Mouse (Mus musculus) heart, postnatal 4 days (tissue): ENCODE data around the gene Gm43738. TPM values are rescaled to one million over a fixed set of nuclear protein-coding genes. Genes with fewer than 3 reads are reported as not detected.
A peak's percentile ranks its signal among the peaks of the same experiment; 100 is the strongest.
"Not testable (repeated sequence)": the region's sequence is repeated elsewhere in the genome, so short reads cannot be mapped to it uniquely, and the experiment has no call there.

Experiments
- DNase-seq: peaks from one replicate; pipeline ENCODE4 v3.0.0; 2021
- total RNA-seq, 2 experiments: library from RNA; stranded (reverse); gene quantifications; 2 replicates each; pipeline ENCODE4 v1.2.3; 2021

Gene Gm43738
- total RNA-seq, 2 experiments from 2014 or later = not detected

DNA sequence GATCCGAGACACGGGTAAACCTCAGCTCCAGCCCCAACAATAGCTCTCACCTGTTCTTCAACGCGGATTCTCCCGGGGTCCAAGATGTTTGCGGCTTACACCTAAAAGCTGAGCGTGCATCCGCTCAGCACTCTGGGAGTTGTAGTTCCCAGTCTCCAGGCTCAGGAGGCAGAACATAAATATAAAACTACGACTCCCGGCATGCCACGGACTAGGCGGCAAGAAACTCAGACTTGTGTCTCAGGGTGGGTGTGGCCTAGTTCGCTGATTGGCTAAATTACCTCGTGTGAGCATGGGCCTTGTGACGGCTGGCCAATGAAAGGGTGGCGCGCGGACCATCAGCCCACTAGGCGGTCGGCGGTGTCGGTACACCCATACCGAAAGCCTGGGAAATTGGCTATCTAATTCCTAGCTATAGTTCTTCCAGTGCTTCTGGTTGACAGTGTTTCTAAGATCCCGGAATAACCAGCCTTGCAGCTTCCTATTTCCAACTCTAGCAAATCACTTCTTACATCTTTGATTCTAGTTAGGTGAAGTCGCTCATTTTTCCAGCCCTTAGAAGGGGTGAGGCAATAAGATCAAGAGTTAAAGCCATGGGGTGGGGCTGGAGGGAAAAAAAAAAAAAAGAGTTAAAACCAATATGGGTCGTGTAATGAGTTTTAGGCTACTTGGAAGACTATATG, 1.1 kb upstream of the Gm43738 start, which contains the start of gene Fdps:
Fdps (minus strand) TSS at position 148 of the 683 bp plus-strand sequence.
- DNase-seq = peak; percentile 94

DNA sequence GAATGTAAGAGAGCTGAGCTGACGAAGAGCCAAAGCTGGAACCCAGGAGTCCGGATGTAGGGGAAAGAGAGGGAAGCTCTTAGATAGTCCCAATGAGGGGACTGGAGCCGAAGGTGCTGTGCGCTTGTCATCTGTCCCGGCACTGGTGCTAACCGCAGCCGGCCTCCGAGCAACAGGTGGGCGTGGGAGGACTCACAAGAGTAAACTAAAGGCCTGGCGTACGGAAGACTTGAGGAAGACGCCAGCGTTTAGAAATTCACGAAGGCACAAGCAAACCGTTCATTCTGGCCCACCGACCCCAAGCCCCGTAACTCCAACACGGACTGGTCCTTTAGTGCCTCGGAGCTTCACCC, 536 bp upstream of the Gm43738 start:
- no peak for DNase-seq

DNA sequence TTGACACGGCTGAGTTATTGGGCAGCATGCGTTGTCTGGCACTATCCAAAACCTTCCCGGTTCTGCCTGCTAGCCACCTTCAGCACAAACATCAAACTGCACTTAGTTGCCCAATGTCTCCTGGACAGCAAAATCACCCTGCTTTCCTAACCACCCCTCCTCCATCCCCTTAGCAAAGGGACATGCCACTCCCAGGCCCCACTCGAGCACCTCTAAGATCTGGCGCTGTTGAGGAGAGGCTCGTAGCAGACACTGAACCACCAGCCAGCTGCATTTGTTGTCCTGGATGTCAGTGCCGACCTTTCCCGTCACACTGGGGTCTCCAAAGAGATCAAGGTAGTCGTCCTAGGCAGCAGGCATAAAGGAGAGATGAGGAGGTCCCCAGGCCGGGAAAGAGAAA, 6.9 kb downstream of the Gm43738 start:
- no peak for DNase-seq

DNA sequence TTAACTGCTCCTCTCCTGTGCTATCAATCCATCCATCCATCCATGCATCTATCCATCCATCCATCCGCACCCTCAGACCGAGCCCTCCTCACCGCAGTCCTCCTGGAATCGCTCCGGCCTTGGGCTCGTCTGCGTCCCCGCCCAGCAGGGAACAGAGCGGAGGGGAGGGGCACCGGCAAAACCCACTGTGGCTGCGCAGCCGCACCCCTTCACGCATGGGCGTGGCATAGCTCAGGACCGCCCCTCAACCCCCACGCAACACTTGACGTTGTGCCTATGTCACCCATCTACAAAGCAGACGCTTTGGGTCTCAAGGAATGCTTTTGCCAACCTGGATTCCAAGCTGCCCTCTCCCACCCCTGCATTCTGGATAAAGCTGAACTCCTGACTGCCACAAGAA, 7.7 kb downstream of the Gm43738 start, which contains the start of gene Rusc1:
Rusc1 (minus strand) TSS at position 137 of the 400 bp plus-strand sequence.
- DNase-seq = peak; percentile 87

DNA sequence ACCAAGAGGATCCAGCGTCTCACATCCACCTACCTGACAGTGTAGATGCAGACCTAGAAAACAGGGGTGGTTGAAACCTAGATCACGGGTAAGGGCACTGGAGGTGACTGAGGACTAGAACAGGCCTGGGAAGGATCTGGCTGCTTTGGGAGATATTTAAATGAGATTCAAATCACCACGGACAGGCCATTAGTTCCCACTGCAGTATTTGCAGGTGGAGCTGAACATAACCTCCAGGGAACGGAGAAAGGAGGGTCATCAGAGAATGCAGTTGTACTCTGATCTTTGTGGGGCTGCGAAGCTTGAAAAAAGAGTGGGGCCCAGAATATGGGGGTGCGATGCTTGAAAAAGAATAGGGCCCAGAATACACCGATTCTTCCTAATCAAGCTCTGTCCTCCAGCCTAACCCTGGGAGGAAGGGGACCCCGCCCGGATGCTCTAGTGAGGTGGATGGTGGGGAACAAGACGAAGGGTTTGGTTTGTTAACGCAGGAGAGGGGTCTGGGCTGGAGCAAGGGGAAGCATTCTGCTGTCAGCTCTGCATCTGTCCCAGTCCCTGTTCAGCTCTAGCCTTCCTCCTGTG, 8.3 kb downstream of the Gm43738 start:
- DNase-seq = no peak

DNA sequence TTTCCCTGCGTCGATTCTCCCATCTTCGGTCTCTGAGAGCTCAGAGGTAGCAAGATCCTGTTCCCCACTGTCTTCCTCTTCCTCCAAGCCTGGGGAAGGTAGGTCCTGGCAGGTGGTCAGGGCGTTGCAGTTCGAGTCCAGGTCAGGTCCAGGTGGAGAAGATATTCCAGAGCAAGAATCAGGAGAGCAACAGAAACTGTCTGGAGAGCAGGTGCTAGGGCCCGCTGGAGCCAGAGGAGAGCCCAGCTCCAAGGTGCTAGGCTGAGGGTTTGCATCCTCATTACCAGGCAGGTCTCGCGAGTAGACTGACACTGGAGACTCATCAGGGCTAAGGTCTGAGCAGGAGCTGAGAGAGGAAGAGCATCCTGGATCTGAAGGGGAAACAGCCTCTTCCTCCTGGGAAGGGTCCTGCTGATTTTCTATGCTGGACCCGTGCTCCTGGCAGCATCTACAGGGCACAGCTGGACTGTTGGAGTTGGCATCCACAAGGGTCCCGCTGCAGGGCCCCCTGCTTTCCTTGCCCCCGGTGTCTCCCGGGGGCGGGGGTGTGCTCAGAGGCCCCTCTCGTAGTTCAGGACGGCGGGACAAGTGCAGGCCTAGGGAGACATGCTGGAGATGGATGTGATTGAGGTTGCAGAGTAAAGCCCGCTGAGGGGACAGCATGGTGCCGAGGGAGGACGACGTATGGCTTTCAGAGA, 8.9 kb downstream of the Gm43738 start:
- no peak for DNase-seq

DNA sequence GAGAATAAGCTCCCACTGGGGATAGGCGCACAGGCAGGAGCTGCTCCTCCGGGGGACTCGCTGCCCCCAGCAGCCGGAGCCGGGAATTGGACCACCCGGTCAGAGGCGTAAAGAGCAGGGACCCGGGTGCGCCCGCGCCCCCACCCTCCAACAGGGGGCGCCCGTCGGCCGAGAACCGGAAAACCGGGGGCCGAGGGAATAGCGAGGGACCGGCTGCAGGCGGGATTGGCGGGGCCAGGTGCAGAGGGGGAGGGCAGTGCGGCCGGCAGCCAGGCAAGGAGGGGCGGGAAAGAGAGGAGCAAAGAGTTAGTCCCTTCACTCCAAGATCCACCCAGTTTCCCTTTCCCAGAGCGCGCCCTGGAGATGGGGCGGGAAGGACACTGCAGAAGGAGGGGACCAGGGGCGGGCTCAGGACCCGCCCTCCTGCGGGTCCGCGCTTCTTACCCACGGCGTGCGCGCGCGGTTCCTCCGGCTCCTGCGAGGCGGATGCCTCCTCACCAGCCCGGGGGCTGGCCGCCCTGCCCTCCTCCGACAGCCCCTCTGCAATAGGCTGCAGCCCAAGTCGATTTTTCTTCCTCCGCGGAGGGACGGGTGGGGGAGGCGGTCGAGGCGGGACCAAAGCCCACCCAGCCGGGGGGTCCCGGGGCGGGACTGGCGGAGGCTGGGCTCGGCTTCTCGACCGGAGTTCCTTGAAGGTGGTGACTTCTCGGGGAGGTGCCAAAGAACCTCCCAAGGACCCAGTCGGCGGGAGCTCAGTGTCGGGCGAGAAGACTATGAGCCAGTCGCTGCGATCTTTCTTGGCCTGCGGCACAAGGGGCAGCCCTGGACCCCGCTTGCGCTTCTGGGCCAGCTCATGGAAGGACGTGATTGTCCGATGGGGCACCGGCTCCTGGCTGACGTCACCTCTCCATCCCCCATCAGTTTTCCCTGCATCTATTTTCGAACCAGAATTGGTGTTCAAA, 9.9 kb downstream of the Gm43738 start:
- peak; percentile 87 for DNase-seq

DNA sequence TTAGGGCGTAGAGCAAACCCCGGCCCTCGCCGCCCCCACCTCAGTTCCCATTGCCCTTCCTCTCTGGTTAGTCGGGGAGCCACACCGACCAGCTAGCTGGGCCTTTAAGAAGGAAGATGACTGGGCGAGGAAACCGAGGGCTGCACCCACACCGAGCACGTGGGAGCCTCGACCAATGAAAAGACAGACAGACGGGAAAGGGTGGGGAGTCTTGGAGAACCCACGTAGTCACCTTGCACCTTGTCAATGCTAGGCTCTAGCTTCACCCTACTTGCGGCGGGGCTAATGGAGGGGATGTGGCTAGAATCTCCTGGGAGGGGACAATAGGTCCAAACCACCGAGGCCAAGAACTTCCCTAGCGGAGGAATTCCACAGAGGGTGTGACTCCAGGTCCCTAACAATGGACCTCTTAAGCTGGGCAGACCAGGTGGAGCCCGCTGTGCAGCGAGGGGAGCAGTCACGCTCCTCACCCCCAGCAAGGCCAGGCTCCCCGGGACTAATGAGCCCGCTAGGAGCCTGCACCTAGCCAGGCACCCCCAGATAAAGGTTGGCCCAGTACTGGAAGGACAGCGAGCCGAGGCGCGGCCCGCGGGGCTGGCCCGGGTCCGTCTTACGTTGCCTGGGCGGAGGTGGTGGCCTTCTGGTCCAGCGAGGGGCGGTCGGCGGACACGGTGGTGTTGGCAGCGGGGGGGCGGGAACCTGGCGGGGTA, 10.9 kb downstream of the Gm43738 start:
- peak; percentile 82 for DNase-seq

DNA sequence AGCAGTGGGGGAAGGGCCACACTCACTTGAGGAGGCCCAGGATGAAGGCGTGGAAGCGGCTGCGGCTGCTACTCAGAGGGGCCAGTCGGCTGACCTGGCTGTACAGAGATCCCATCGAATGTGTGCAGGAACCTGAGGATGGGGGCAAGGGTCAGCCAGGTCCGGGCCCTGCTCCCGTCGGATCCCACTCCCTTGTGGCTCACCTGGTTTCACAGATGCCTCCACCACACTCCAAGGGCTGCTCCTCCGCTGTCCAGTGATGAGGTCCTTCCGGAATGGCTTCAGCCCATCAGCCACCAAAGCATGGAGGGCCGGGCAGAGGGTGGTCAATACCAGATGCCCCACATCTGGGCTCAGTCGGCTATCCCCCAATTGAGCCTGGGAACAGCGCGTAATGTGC, 11.9 kb downstream of the Gm43738 start:
- DNase-seq = no peak

DNA sequence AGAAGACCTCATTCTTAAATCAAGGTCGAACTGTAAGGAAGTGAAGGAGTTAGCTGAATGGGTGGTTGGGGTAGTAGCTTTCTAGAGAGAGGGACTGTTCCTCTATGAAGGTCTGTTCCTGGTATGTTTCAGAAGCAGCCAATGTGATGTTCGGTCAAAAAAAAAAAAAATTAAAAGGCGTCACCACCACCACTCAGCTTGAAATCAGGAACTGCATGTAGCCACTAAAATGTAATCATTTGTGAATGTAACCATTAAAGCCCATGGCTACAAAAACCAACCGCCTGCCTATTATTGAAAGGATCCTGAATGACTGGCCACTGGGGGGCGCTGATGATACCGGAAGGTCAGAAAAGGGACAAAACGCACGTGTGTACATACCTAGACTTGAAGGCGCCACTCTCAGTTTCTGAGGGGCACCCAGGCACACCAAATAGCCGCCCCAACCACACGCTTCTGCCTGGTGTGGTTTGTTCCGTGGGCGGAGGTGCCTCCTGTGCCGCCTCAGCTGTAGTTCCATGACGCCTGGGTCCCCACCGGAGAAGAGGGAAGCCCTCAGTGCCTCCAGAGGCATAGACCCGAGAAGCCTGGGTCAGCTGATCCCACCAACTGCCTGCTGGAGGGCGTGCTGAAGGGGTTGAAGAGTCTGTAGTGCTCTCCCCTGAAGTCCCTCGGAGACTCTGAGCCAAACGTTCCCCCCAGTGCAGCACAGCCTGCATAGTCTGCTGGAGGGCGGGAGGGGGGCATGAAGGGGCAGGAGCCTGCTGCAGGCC, 13.4 kb downstream of the Gm43738 start:
- DNase-seq = peak; percentile 86

DNA sequence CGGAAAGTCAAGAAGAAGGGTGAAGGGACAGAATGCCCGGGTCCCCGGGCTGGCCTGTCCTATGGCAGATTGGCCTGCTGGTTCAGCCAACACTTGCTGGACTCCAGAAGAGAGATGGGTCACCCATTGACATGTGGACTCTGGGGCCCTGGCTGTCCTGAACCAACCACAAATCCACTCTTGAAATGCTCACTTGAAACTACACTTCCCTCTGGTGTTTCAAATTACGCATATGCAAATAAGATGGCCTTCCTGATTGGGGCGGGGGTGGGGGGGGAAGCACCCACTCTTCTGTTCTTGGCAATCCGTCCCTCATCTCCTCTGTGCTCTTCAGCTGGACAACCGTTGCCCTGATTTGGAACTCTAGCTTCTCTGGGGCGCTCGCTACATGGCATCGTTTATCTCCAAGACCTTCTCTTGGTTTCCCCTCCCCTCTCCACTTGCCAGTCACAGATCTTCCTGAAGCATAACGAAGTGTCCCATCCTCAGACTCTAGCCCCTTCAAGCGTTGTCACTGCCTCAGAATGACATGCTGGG, 16.2 kb downstream of the Gm43738 start:
- DNase-seq = no peak

DNA sequence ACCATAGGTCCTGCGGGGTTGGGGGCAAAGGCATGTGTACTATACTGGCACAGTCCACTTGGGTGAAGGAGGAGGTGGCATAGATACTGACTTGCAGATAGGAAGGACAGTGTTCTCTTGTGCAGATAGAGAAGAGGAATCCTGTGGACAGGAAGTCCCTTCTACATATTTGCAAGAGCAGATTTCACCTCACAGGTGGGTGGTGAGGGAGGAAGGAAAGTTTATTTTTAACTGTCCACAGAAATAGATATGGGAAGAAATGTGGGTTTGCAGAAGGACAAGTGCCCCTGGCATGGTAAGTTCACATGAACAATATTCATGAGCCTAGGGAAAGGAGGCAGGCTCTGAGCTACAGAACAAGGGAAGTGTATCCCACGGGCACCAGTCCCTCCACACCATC, 16.8 kb downstream of the Gm43738 start:
- no peak for DNase-seq

DNA sequence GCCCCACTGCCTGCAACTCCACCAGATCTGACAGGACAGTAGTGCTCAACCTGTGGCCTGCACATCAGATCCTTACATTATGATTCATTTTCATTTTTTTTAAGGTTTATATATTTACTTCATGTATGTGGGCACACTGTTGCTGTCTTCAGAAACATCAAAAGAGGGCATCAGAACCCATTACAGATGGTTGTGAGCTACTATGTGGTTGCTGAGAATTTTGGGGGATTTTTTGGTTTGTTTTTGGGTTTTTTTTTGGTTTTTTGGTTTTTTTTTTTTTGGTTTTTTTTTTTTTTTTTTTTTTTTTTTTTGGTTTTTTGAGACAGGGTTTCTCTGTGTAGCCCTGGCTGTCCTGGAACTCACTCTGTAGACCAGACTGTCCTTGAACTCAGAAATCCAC, 18.6 kb downstream of the Gm43738 start:
- DNase-seq = not testable (repeated sequence)

DNA sequence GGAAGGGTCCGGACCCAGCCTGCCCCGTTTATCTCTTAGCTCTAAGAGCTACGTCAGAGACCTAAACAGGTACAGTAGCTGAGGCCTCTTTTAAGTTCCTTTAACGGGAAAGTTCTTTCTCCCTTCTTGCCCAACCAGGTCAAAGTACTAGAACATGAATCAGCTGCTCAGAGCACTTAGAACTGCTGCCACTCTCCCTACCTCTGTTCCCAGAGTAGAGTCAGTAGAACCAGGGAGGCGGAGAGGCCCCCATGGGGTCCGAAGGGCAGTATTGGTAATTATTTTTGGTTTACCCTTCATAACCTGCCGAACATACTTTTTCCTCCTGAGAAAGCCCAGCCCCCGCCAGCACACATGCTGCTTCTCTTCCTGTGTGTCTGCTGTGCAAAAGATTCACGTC, 23.5 kb downstream of the Gm43738 start:
- DNase-seq = no peak

DNA sequence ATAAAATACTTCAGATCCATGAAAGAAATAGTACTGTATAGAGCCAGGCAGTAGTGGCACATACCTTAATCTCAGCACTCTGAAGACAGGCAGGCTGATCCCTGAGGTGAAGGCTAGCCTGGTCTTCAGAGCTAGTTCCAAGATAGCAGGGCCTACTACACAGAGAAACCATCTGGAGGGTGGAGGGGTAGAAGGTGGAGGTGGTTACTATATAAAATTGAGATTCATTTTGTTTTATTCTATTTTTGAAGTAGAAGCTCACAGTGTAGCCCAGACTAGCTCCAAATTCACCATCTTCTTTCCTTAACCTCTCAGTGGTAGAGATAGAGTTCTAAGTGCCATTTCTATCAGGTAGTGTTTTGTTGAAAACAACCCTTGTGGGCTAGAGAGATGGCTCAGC, 33.6 kb downstream of the Gm43738 start:
- DNase-seq = no peak

DNA sequence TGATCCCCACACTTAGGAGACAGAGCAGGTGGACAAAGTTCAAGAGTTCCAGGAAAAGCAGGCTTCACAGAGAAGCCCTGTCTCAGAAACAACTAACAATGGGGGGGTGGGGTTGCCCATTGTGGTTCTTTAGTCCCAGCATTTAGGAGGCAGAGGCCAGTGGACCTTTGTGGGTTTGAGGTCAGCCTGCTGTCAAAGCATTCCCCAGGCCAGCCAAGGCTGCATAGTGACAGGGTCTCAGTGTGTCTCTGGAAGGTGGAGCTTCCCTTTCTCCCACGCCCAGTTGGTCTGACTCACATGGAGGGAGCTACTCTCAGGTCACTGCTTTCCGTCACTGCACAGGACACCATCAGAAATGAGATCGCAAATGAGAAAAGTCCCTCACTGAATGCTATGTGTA, 39.2 kb downstream of the Gm43738 start:
- DNase-seq = no peak

DNA sequence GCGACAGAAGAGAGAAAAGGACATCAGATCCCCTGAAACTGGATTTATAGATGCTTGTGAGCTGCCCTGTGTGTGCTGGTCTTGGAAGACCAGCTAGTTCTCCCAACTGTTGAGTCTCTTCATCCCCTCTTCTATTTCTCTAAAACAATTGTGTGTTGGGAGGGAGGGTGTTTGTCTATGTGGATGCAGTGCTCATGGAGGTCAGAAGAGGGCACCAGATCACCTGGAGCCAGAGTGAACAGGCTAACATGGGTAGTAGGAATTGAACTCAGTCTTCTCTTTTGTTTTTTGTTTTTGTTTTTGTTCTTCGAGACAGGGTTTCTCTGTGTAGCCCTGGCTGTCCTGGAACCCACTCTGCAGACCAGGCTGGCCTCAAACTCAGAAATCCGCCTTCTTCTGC, 42.1 kb downstream of the Gm43738 start:
- peak; percentile 36 for DNase-seq

DNA sequence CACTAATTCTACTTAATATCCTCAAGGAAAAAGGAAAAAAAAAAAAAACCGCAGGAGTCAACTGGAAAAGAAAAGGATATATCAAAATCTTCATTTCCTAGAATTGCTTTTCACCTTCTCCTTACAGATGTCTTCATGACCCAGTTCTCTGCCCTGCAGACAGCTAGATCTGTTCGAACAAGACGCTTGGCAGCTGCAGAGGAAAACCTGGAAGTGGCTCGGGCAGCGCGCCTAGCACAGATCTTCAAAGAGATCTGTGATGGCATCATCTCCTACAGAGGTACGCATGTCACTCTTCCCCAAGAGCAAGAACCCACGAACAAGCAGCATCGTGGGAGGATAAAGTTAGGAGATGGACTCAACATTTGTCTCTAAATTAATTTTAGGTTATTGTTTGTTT, 42.5 kb downstream of the Gm43738 start:
- no peak for DNase-seq

DNA sequence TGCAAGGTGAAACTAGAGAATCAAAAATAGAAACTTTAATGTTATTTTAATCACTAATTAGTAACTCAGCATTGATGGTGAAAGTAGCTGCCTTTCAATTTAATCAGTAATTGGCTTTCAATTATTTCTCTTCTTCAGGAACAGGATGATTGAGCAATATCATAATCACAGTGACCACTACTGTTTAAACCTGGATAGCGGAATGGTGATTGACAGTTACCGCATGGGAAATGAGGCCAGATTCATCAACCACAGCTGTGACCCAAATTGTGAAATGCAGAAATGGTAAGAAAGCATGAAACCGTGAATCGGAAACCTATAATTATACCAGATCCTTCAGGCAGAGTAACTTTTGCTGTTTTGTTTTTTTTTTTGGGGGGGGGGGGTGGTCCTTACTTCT, 57.5 kb downstream of the Gm43738 start:
- no peak for DNase-seq
